Mouse (Mus musculus): ENCODE data around the gene A930002H24Rik.
"Not testable (repeated sequence)": the region's sequence is repeated elsewhere in the genome, so short reads cannot be mapped to it uniquely, and the experiment has no call there.

DNA sequence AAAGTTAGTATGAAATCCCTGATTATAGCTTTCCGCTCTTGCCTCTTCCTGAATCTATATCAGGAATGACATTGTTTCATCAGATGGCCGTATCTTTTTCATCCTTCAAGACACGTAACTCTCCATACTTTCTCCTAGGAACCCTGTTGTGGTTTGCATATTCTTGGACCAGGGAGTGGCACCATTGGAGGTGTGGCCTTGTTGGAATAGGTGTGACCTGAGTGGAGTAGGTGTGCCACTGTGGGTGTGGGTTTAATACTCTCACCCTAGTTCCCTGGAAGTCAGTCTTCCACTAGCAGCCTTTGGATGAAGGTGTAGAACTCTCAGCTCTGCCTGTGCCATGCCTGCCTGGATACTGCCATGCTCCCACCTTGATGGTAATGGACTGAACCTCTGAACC, 17.8 kb downstream of the A930002H24Rik start:
- not testable (repeated sequence) for TF ChIP-seq CTCF (conservative IDR thresholded peaks at IDR 0.05; ENCODE audit: low read length); POU5F1 (IDR thresholded peaks at IDR 0.05; ENCODE audit: borderline replicate concordance, low read length)
